Mouse (Mus musculus): ENCODE results near the gene Neo1. TPM values are rescaled to one million over a fixed set of nuclear protein-coding genes. Genes with fewer than 3 reads are reported as not detected.

The Neo1 gene
- polyA plus RNA-seq, 1 experiment from 2014 or later = 49.6 TPM

Other genes starting within 250 kb of the Neo1 start
- 0.36 and 0.51 TPM in 2 replicates for gene Hcn4, start 213.0 kb downstream of the Neo1 start, polyA plus RNA-seq (2014; fragmentation: Nextera tagmentation; extraction: Ambion mirVana)

All from kidney, embryonic 14.5 days (tissue).